In genomic region chr11:116915241-116915640, GRCm38 (mm10) we compare ENCODE assay signal across 20 mouse cellular contexts. TPM values are rescaled to one million over a fixed set of nuclear protein-coding genes. Genes with fewer than 3 reads are reported as not detected.
"Had no signal": no experiment of that assay in that cellular context is flagged by ENCODE, and none has a peak within 500 bp of the region (broad histone marks: within the 10 kb centered on the region; RNA-seq: fewer than 3 reads in every experiment).

No protein-coding gene starts in this region.

- H3K27ac ChIP-seq: liver, embryonic 13.5 days; liver, embryonic 15.5 days; lung, embryonic 15.5 days; macrophage; midbrain, embryonic 13.5 days; midbrain, embryonic 15.5 days; neural tube, embryonic 12.5 days had no signal

- DNase-seq: liver, embryonic 13.5 days; liver, postnatal 0 days; retina, postnatal 1 day; right cerebral cortex, adult 18-20 months; right cerebral cortex, postnatal 25 days; right cerebral cortex, postnatal 4 days; spleen, adult 18-20 months; thymus, adult 18-20 months; thymus, postnatal 14 days; thymus, postnatal 36 days had no signal

- H3K36me3 ChIP-seq: liver, embryonic 13.5 days; liver, embryonic 15.5 days; lung, embryonic 15.5 days; midbrain, embryonic 13.5 days; midbrain, embryonic 15.5 days; neural tube, embryonic 12.5 days had no signal

- H3K4me3 ChIP-seq: liver, embryonic 13.5 days; liver, embryonic 15.5 days; lung, embryonic 15.5 days; megakaryocyte, embryonic 14.5 days; midbrain, embryonic 13.5 days; midbrain, embryonic 15.5 days; neural tube, embryonic 12.5 days had no signal

- H3K9me3 ChIP-seq: liver, embryonic 13.5 days; liver, embryonic 15.5 days; lung, embryonic 15.5 days; megakaryocyte, embryonic 14.5 days; midbrain, embryonic 13.5 days; midbrain, embryonic 15.5 days; neural tube, embryonic 12.5 days had no signal

RNA-seq across cellular contexts. Expression of gene Mgat5b, which starts 3.4 kb away (rescaled TPM):
- total RNA-seq: megakaryocyte progenitor cell, adult 5-6 weeks; monocyte, adult 5-6 weeks; neutrophil, adult 5-6 weeks had no signal
